ENCODE assay signal across 14 mouse cellular contexts in the genomic region with DNA sequence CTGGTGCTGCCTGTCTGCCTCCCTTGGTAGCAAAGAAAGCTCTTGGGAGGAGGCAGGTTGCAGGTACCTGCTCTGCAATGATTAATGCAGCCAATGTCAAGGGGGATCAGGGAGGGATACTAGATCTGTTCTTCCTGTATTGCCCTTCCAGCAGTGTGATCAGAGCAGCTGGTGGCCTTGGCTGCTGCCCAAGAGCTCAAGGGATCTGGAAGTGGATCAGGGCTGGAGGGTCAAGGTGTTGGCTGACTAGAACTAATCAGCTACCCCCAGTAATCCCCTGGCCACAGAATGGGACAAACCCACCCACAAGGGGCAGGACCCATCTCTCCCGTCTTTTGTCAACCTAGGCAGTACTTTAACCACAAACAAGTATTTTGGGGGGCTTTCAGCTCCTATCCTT.
DNase-seq lines count a peak whose midpoint lies in the region; ATAC-seq and TF ChIP-seq lines count a peak whose summit lies in the region.
"Had no signal": no experiment of that assay in that cellular context is flagged by ENCODE, and none has a peak within 500 bp of the region (broad histone marks: within the 10 kb centered on the region; RNA-seq: fewer than 3 reads in every experiment).

No protein-coding gene starts in this region.

- H3K4me3 ChIP-seq in liver, adult 2 months (ENCODE audit: insufficient read depth, low read depth, low read length): no peak overlapping the region
- no peak overlapping the region for H3K4me3 ChIP-seq in liver, embryonic 13.5 days (replicated peaks)
- H3K4me3 ChIP-seq: limb, embryonic 13.5 days; midbrain, embryonic 12.5 days had no signal

- H3K79me2 ChIP-seq in liver, adult 2 months (ENCODE audit: control insufficient read depth, insufficient read depth, low read length): no peaks in the 10 kb centered on the region

- DNase-seq in heart, adult 18-20 months: peak; percentile 4 to 14
- no peak for DNase-seq in heart, adult 9 months (ENCODE audit: low spot score in 2 of 2)
- peak; percentile 23 for DNase-seq in liver, adult 2 months (ENCODE audit: extremely low read depth, low read depth, low spot score)
- no peak for DNase-seq in liver
- peak; percentile 63 for DNase-seq in adrenal gland, postnatal 14 days
- no peak for DNase-seq in liver, embryonic 13.5 days
- DNase-seq: cerebellum, adult 9-10 months; layer of hippocampus, postnatal 36 days; lung, postnatal 4 days; thymus, postnatal 25 days had no signal

- no peak overlapping the region; the same call in 1 of the 2 replicates for H3K9ac ChIP-seq in liver, adult 2 months (ENCODE audit: low read depth, low read length)
- H3K9ac ChIP-seq in liver, embryonic 13.5 days: no peak overlapping the region
- H3K9ac ChIP-seq: hindbrain, embryonic 14.5 days; limb, embryonic 13.5 days; midbrain, embryonic 12.5 days had no signal

- H3K27ac ChIP-seq in liver, adult 2 months (replicated peaks; ENCODE audit: insufficient read depth, low read depth, low read length): peak overlapping the region; percentile 70
- peak overlapping the region; percentile 59 for H3K27ac ChIP-seq in liver, embryonic 13.5 days
- H3K27ac ChIP-seq: hindbrain, embryonic 14.5 days; limb, embryonic 13.5 days; midbrain, embryonic 12.5 days had no signal

- TF ChIP-seq CTCF in liver, adult 2 months (IDR thresholded peaks at IDR 0.05; ENCODE audit: low read depth, low read length): no peak

- H3K4me1 ChIP-seq in liver, adult 2 months (ENCODE audit: control insufficient read depth, insufficient read depth, low read length): peaks cover 18% of the 10 kb centered on the region
- H3K4me1 ChIP-seq in liver, embryonic 13.5 days (replicated peaks): no peaks in the 10 kb centered on the region
- H3K4me1 ChIP-seq: limb, embryonic 13.5 days; midbrain, embryonic 12.5 days had no signal

- no peaks in the 10 kb centered on the region for H3K27me3 ChIP-seq in liver, adult 2 months (ENCODE audit: control insufficient read depth, insufficient read depth, low read length)
- H3K27me3 ChIP-seq in liver, embryonic 13.5 days: no peaks in the 10 kb centered on the region; the same call in 1 of the 2 replicates

- WGBS in liver, adult 2 months: 36% methylated on average over 1 of the region's 1 CpGs
- WGBS in liver, embryonic 13.5 days (ENCODE audit: insufficient replicate concordance): 39% methylated on average over 1 of the region's 1 CpGs

- no peaks in the 10 kb centered on the region for H3K36me3 ChIP-seq in liver, adult 2 months (ENCODE audit: control insufficient read depth, insufficient read depth, low read length)
- no peaks in the 10 kb centered on the region for H3K36me3 ChIP-seq in liver, embryonic 13.5 days
- H3K36me3 ChIP-seq: limb, embryonic 13.5 days; midbrain, embryonic 12.5 days had no signal

- H3K4me2 ChIP-seq in liver, embryonic 13.5 days: no peak overlapping the region
- H3K4me2 ChIP-seq: hindbrain, embryonic 14.5 days; limb, embryonic 13.5 days; midbrain, embryonic 12.5 days had no signal

- ATAC-seq in liver, embryonic 13.5 days (ENCODE audit: low read depth): no peak
- no peak for ATAC-seq in CD4-positive, CD25-positive, alpha-beta regulatory T cell, adult 4 months

- TF ChIP-seq POLR2A in liver, adult 2 months (IDR thresholded peaks at IDR 0.05; ENCODE audit: extremely low read depth, insufficient read depth, low read length): no peak

- no peaks in the 10 kb centered on the region for H3K9me3 ChIP-seq in liver, embryonic 13.5 days (replicated peaks)
- H3K9me3 ChIP-seq: limb, embryonic 13.5 days; midbrain, embryonic 12.5 days had no signal

Comparison
In these comparisons a context has a peak if more than half of its experiments do, and no peak if none do; other contexts are left out.
1. DNase-seq: peak in heart, adult 18-20 months (2 of 2), liver, adult 2 months (single experiment) and adrenal gland, postnatal 14 days (single experiment); none in heart, adult 9 months (0 of 2), liver (single experiment) and liver, embryonic 13.5 days (single experiment).